Mouse (Mus musculus): ENCODE results near the gene Dock8.

The Dock8 gene

GRCm38 (mm10) chr19:25133959-25134358 is 134.6 kb downstream of the Dock8 start:
- DNase-seq, result no peak

DNA sequence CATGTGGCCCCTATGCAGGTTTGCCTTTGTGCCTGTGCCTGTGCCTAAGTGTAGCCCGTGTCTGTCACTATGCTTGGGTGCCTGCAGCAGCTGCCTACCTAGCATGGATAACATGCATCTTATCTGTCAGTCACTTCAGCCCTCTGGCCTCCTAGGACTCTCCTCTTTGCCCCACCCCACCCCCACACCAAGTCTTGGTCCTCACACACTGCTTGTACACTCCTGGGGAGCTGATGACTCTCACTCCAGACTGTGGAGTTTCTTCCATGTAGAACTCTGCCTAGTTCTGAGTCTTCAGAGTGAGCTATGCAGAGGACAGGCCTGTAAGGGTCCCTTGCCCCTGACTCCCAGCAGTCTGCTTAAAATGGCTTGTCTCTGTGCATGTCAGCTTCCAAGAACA is 136.8 kb downstream of the Dock8 start:
- DNase-seq, result no peak

GRCm38 (mm10) chr19:25137907-25138820 is 138.8 kb downstream of the Dock8 start:
- no peak for DNase-seq

- peak; percentile 28 for DNase-seq
Observed at GRCm38 (mm10) chr19:25144110-25145028, 145.0 kb downstream of the Dock8 start.

DNA sequence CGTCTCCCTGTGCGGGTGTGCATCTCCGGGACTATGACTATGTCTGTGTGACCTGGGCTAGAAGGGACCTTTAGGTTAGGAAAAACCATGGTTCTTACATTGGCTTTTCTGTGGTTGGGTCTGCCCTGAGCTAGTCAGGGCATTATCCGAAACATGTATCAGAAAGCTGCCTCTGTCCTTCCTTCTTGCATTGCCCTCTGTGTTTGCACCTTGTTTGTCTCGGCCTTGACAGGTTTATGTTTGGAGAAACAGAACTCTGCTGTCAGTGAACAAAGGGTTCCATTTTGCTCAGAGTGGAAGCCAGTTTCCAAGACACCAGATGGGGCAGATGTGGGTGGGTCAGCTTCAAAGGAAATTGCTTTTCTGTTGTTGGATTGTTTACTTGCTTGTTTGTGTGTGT is 145.8 kb downstream of the Dock8 start:
- DNase-seq, result no peak

GRCm38 (mm10) chr19:25146122-25146521 is 146.8 kb downstream of the Dock8 start:
- DNase-seq, result no peak

DNA sequence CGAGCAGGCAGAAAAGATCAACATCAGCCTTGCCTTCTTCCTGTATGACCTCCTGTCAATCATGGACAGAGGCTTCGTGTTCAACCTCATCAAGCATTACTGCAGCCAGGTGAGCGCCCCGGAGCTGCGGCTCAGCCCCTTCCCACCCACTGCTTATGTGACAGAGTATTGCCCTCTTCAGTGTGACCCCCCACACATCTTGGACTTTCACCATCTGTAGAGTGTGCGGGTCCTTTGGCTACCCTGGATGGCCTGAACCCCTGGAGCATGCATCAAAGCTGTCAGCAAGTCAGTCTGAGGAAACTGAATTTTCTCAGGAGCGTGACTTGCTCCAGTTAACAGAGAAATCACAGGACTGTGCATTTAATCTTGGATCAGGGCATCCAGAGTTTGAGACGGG is 150.5 kb downstream of the Dock8 start:
- DNase-seq, result no peak

DNA sequence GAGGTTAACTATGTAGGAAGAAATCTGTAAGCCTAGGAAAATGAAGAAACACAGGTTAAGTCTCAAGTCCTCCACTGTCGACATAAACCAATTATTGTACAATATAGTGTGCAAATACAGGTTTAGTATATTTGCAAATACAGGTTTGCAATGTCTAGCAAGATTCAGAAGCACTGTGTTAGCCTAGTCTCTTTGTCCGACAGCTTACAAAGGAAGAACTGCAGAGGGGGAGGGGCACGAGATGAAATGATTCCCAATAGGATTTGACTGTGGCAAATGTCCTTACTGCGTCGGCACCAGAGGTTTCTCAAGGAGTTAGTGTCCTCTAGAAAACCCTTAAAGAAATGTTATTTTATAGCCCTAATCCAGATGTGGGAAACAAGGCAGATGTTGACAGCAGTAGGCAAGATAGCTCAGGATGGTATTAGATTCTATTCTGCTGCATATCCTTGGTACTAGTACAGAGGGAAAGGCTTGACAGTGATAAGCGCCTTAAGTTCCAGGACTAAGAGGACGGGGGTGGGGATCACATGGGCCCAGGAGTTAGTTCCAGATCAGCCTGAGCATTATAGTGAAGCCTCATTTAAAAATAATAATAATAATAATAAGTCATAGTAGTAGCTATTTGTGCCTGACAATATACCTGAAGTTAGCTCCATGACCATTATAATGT is 155.3 kb downstream of the Dock8 start:
- DNase-seq, result no peak

DNA sequence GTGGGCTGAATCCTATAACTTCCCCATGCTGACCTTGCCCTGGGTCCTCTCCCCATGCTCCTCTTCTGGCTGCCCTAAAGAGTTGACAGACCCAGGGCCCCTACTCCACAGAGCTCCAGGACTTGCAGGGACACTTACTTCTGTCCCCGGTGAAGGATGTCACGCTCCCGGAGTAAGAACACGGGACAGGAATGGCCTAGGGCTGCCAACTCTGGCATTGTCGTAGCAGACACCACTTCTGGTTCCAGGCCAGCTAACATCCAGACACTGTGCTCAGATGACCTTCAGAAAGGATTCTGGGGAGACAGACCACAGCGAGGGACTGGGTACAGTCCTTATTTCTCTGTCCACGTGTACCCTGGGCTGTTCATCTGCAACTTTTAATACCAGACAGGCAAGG is 155.9 kb downstream of the Dock8 start:
- no peak for DNase-seq

DNA sequence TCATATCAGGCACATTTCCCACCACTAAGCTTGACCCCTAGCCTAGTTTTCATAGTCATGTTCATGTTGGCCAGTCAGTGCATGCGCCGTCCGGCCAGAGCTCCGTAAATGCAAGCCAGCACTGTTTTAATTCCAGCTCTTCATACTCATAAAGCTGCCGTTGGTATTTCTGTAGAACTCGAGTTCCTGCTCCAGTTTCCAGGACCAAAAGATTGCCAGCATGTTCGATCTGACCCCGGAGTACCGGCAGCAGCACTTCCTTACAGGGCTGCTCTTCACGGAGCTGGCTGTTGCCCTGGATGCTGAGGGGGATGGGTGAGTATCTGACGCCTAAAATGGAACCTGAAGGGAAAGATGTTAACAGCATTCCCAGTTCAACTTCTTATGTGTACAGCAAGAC is 156.4 kb downstream of the Dock8 start:
- no peak for DNase-seq

- DNase-seq, result no peak
Observed at GRCm38 (mm10) chr19:25162270-25162669, 162.9 kb downstream of the Dock8 start.

GRCm38 (mm10) chr19:25163426-25163825 is 164.1 kb downstream of the Dock8 start:
- no peak for DNase-seq

- DNase-seq, result no peak
Observed at GRCm38 (mm10) chr19:25166412-25166811, 167.1 kb downstream of the Dock8 start.

- no peak for DNase-seq
Observed at GRCm38 (mm10) chr19:25171395-25171794, 172.1 kb downstream of the Dock8 start.

DNA sequence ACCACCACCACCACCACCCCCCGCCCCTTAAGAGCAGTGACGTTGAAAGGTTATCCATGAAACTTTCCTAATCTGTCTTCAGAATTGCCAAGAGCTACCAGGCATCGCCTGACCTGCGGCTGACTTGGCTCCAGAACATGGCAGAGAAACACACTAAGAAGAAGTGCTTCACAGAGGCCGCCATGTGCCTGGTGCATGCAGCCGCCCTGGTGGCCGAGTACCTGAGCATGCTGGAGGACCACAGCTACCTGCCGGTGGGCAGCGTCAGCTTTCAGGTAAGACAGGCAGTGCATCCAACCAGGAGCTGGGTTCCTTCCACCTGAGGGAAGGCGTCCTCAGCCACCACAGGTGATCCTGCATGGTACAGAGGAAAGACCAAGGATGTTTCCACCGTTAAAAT is 177.4 kb downstream of the Dock8 start:
- no peak for DNase-seq

- DNase-seq, result no peak
Observed at GRCm38 (mm10) chr19:25180024-25180423, 180.7 kb downstream of the Dock8 start.

- DNase-seq, result no peak
Observed at GRCm38 (mm10) chr19:25180547-25180946, 181.2 kb downstream of the Dock8 start.

GRCm38 (mm10) chr19:25184076-25184475 is 184.7 kb downstream of the Dock8 start:
- no peak for DNase-seq

DNA sequence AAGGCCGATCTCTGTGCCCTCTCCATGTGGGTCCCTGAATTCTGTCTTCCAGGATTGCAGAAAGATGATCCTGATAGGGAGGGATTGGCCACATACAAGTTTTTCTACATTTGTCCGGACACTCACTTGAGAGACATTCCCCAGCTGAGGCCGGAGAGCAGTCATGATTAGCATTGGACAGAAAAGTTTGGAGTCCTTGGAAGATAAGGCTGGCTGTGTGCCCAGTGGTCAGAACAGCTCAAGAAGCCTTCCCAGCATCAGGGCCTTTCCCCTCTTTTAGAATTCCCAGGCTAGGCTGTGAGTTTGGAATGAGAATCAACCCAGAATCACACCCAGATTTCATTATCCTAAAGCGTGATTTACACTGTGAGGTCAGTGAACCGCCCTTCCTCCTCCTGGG is 187.0 kb downstream of the Dock8 start:
- no peak for DNase-seq

GRCm38 (mm10) chr19:25187681-25188080 is 188.3 kb downstream of the Dock8 start:
- no peak for DNase-seq

DNA sequence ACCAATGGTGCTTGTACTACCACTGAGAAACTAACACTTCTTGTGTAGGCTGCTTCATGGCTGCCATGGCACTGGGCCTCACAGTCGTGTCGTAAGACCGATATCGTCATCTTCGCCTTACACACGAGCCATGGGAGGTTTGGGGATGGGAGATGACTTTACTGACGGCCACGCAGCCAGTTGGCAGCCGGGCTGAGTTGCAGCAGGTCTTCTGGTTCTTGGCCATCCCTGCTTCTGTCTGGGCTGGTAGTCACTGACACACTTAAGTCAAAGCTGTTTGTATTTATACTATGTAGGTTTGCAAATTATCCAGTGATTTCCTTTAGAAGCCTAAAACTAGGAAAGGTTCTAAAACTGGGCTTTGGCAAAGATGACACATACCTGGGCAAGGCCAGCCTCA is 194.4 kb downstream of the Dock8 start:
- DNase-seq, result no peak

DNA sequence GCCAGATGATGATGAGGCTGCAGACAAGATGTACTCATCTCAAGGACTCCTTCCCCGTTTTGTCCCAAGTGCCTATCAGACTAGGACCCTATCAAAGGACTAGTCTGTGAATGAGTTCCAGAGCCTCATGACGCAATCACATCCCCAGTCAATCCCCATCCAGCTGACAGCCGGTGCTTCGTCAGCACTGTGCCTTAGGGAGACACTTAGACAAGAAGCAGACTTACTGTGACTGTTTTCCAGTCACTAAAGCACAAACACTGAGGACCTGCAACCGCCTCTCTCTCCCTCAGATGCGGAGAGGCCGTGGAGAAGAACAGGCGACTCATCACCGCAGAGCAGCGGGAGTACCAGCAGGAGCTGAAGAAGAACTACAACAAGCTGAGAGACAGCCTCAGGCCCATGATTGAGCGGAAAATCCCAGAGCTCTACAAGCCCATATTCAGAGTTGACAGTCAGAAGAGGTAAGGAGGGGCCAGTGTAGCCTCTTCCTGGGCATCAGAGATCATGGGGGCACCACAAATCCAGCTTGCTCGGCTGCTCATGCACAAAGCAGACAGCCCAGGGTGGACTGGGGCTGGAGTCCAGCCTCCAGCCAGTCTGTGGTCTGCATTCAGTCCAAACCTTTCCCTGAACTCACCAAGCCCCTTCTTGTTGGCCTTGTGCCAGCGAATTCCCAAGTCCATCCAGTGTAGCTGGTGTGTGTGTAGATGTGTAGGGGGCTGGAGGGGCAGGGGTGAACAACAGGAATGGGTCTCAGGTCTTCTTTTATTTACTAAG is 200.9 kb downstream of the Dock8 start:
- DNase-seq, result no peak
